Mouse (Mus musculus): ENCODE results near the gene Bicra.
A peak's percentile ranks its signal among the peaks of the same experiment; 100 is the strongest.

DNA sequence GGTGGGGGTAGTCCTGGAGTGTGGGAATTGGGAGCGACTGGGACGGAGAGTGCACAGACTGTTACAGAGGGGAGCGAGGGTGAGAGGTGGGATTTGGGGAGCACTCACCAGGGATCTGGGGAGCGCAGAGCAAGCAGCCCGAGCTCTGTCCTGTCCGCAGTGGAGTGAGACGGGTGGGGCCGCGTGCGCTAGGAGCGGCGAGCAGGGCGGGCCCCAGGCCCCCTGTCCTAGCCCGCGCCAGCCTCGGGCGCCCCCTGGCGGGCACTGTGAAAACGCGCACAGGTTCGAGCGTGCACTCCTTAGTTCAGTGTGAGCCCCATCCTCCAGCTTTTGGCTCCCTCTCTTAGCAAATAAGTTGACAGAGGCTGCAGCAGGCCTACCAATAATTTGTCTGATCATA, 80.4 kb downstream of the Bicra start, which contains the start of gene Ehd2:
- TF ChIP-seq CTCF (IDR thresholded peaks at IDR 0.05; ENCODE audit: low read depth) (peak; percentile 91), EP300 (IDR thresholded peaks at IDR 0.05; ENCODE audit: low read depth) (no peak)

All from heart, postnatal 0 days (tissue).